Mouse (Mus musculus): ENCODE results near the gene Nfib. TPM values are rescaled to one million over a fixed set of nuclear protein-coding genes. Genes with fewer than 3 reads are reported as not detected.

The Nfib gene
- polyA plus RNA-seq, 1 experiment from 2014 or later: 58.4 TPM

- no peak overlapping the region for H3K4me2 ChIP-seq (ENCODE audit: low read depth, low read length, severe bottlenecking)
These were observed 81.1 kb downstream of the Nfib start for GRCm38 (mm10) chr4:82624285-82625045.

GRCm38 (mm10) chr4:82623835-82624234, 81.7 kb downstream of the Nfib start:
- H3K9me3 ChIP-seq (ENCODE audit: control insufficient read depth, low read length): no peaks in the 10 kb centered on the region
- no peaks in the 10 kb centered on the region; the same call in 1 of the 2 replicates for H3K4me1 ChIP-seq (replicated peaks; ENCODE audit: control insufficient read depth, insufficient read depth, low read length)
- DNase-seq (ENCODE audit: low spot score) (no peak), ATAC-seq (replicated peaks; ENCODE audit: low FRiP score) (no peak)
- H3K36me3 ChIP-seq (ENCODE audit: control insufficient read depth, insufficient read depth, low read length): no peaks in the 10 kb centered on the region
- H3K4me3 ChIP-seq (ENCODE audit: low read depth, low read length): no peak overlapping the region
- 91% methylated on average over 4 of the region's 4 CpGs for WGBS
- H3K27ac ChIP-seq (ENCODE audit: low read depth, low read length): no peak overlapping the region
- H3K27me3 ChIP-seq (ENCODE audit: control insufficient read depth, insufficient read depth, low read length): no peaks in the 10 kb centered on the region
- H3K9ac ChIP-seq (ENCODE audit: low read length): no peak overlapping the region
- H3K4me2 ChIP-seq (ENCODE audit: low read depth, low read length, severe bottlenecking): no peak overlapping the region

More at GRCm38 (mm10) chr4:82624285-82625045, 81.1 kb downstream of the Nfib start:
- DNase-seq (ENCODE audit: low spot score): no peak
- H3K4me3 ChIP-seq (ENCODE audit: low read depth, low read length): no peak overlapping the region
- H3K9ac ChIP-seq (ENCODE audit: low read length): no peak overlapping the region
- no peaks in the 10 kb centered on the region for H3K27me3 ChIP-seq (ENCODE audit: control insufficient read depth, insufficient read depth, low read length)
- ATAC-seq (replicated peaks; ENCODE audit: low FRiP score): no peak
- no peaks in the 10 kb centered on the region; the same call in 1 of the 2 replicates for H3K4me1 ChIP-seq (replicated peaks; ENCODE audit: control insufficient read depth, insufficient read depth, low read length)
- H3K36me3 ChIP-seq (ENCODE audit: control insufficient read depth, insufficient read depth, low read length): no peaks in the 10 kb centered on the region
- no peaks in the 10 kb centered on the region for H3K9me3 ChIP-seq (ENCODE audit: control insufficient read depth, low read length)
- 84% methylated on average over 8 of the region's 8 CpGs for WGBS
- no peak overlapping the region for H3K27ac ChIP-seq (ENCODE audit: low read depth, low read length)

GRCm38 (mm10) chr4:82623081-82623538, 82.4 kb downstream of the Nfib start:
- no peak overlapping the region for H3K4me2 ChIP-seq (ENCODE audit: low read depth, low read length, severe bottlenecking)
- no peaks in the 10 kb centered on the region for H3K27me3 ChIP-seq (ENCODE audit: control insufficient read depth, insufficient read depth, low read length)
- H3K4me1 ChIP-seq (replicated peaks; ENCODE audit: control insufficient read depth, insufficient read depth, low read length): no peaks in the 10 kb centered on the region; the same call in 1 of the 2 replicates
- ATAC-seq (replicated peaks; ENCODE audit: low FRiP score): no peak
- peak overlapping the region; percentile 48 for H3K27ac ChIP-seq (ENCODE audit: low read depth, low read length)
- H3K4me3 ChIP-seq (ENCODE audit: low read depth, low read length): no peak overlapping the region
- no peak overlapping the region for H3K9ac ChIP-seq (ENCODE audit: low read length)
- H3K36me3 ChIP-seq (ENCODE audit: control insufficient read depth, insufficient read depth, low read length): no peaks in the 10 kb centered on the region
- no peak for DNase-seq (ENCODE audit: low spot score)
- 84% methylated on average over 12 of the region's 12 CpGs for WGBS
- no peaks in the 10 kb centered on the region for H3K9me3 ChIP-seq (ENCODE audit: control insufficient read depth, low read length)

- Histone ChIP-seq H3K4me3 (ENCODE audit: low read depth, low read length) (no peak overlapping the region), H3K4me1 (replicated peaks; ENCODE audit: control insufficient read depth, insufficient read depth, low read length) (no peaks in the 10 kb centered on the region; the same call in 1 of the 2 replicates), H3K9ac (ENCODE audit: low read length) (no peak overlapping the region), H3K27me3 (ENCODE audit: control insufficient read depth, insufficient read depth, low read length) (no peaks in the 10 kb centered on the region), H3K27ac (ENCODE audit: low read depth, low read length) (0 out of 2 replicates have a peak overlapping the region, but pooled peaks have one; percentile 48), H3K4me2 (ENCODE audit: low read depth, low read length, severe bottlenecking) (no peak overlapping the region), H3K36me3 (ENCODE audit: control insufficient read depth, insufficient read depth, low read length) (no peaks in the 10 kb centered on the region), H3K9me3 (ENCODE audit: control insufficient read depth, low read length) (no peaks in the 10 kb centered on the region)
- ATAC-seq (replicated peaks; ENCODE audit: low FRiP score) (peak; percentile 74), DNase-seq (ENCODE audit: low spot score) (peak; percentile 73)
- WGBS: 25% methylated on average over 3 of the region's 3 CpGs
These were observed 83.2 kb downstream of the Nfib start for GRCm38 (mm10) chr4:82622321-82622836.

- H3K4me3 ChIP-seq (ENCODE audit: low read depth, low read length): no peak overlapping the region
- H3K27me3 ChIP-seq (ENCODE audit: control insufficient read depth, insufficient read depth, low read length): no peaks in the 10 kb centered on the region
- 67% methylated on average over 12 of the region's 12 CpGs for WGBS
- H3K36me3 ChIP-seq (ENCODE audit: control insufficient read depth, insufficient read depth, low read length): no peaks in the 10 kb centered on the region
- no peak; the same call in 1 of the 2 replicates for ATAC-seq (replicated peaks; ENCODE audit: low FRiP score)
- no peak overlapping the region for H3K4me2 ChIP-seq (ENCODE audit: low read depth, low read length, severe bottlenecking)
- H3K9ac ChIP-seq (ENCODE audit: low read length): no peak overlapping the region
- no peaks in the 10 kb centered on the region for H3K9me3 ChIP-seq (ENCODE audit: control insufficient read depth, low read length)
- no peak for DNase-seq (ENCODE audit: low spot score)
- H3K4me1 ChIP-seq (replicated peaks; ENCODE audit: control insufficient read depth, insufficient read depth, low read length): peaks cover under 1% of the 10 kb centered on the region; the same call in 1 of the 2 replicates
- H3K27ac ChIP-seq (ENCODE audit: low read depth, low read length): no peak overlapping the region
These were observed 86.0 kb downstream of the Nfib start for GRCm38 (mm10) chr4:82619539-82619941.

- H3K9me3 ChIP-seq (ENCODE audit: control insufficient read depth, low read length): no peaks in the 10 kb centered on the region
- DNase-seq (ENCODE audit: low spot score): no peak
- peaks cover 5% of the 10 kb centered on the region; the same call in 1 of the 2 replicates for H3K4me1 ChIP-seq (replicated peaks; ENCODE audit: control insufficient read depth, insufficient read depth, low read length)
- H3K4me3 ChIP-seq (ENCODE audit: low read depth, low read length): no peak overlapping the region
- 62% methylated on average over 2 of the region's 2 CpGs for WGBS
- H3K27ac ChIP-seq (ENCODE audit: low read depth, low read length): no peak overlapping the region
- H3K27me3 ChIP-seq (ENCODE audit: control insufficient read depth, insufficient read depth, low read length): no peaks in the 10 kb centered on the region
- H3K9ac ChIP-seq (ENCODE audit: low read length): no peak overlapping the region
- ATAC-seq (replicated peaks; ENCODE audit: low FRiP score): no peak
- no peak overlapping the region for H3K4me2 ChIP-seq (ENCODE audit: low read depth, low read length, severe bottlenecking)
- no peaks in the 10 kb centered on the region for H3K36me3 ChIP-seq (ENCODE audit: control insufficient read depth, insufficient read depth, low read length)
These were observed 86.5 kb downstream of the Nfib start for GRCm38 (mm10) chr4:82619003-82619402.

- Histone ChIP-seq H3K36me3 (ENCODE audit: control insufficient read depth, insufficient read depth, low read length) (no peaks in the 10 kb centered on the region), H3K9ac (ENCODE audit: low read length) (no peak overlapping the region), H3K4me2 (ENCODE audit: low read depth, low read length, severe bottlenecking) (no peak overlapping the region), H3K4me3 (ENCODE audit: low read depth, low read length) (no peak overlapping the region), H3K9me3 (ENCODE audit: control insufficient read depth, low read length) (no peaks in the 10 kb centered on the region), H3K27me3 (ENCODE audit: control insufficient read depth, insufficient read depth, low read length) (no peaks in the 10 kb centered on the region), H3K4me1 (replicated peaks; ENCODE audit: control insufficient read depth, insufficient read depth, low read length) (peaks cover 5% of the 10 kb centered on the region; the same call in 1 of the 2 replicates), H3K27ac (ENCODE audit: low read depth, low read length) (no peak overlapping the region)
- 93% methylated on average over 10 of the region's 10 CpGs for WGBS
- ATAC-seq (replicated peaks; ENCODE audit: low FRiP score) (no peak), DNase-seq (ENCODE audit: low spot score) (no peak)
These were observed 88.3 kb downstream of the Nfib start for GRCm38 (mm10) chr4:82617257-82617656.

GRCm38 (mm10) chr4:82615712-82616111, 89.8 kb downstream of the Nfib start:
- 93% methylated on average over 5 of the region's 5 CpGs for WGBS
- H3K4me2 ChIP-seq (ENCODE audit: low read depth, low read length, severe bottlenecking): no peak overlapping the region
- H3K27me3 ChIP-seq (ENCODE audit: control insufficient read depth, insufficient read depth, low read length): no peaks in the 10 kb centered on the region
- no peaks in the 10 kb centered on the region for H3K36me3 ChIP-seq (ENCODE audit: control insufficient read depth, insufficient read depth, low read length)
- H3K9ac ChIP-seq (ENCODE audit: low read length): no peak overlapping the region
- H3K27ac ChIP-seq (ENCODE audit: low read depth, low read length): no peak overlapping the region
- H3K9me3 ChIP-seq (ENCODE audit: control insufficient read depth, low read length): no peaks in the 10 kb centered on the region
- no peak overlapping the region for H3K4me3 ChIP-seq (ENCODE audit: low read depth, low read length)
- ATAC-seq (replicated peaks; ENCODE audit: low FRiP score) (no peak), DNase-seq (ENCODE audit: low spot score) (no peak)
- peaks cover 5% of the 10 kb centered on the region; the same call in 1 of the 2 replicates for H3K4me1 ChIP-seq (replicated peaks; ENCODE audit: control insufficient read depth, insufficient read depth, low read length)
